Mouse (Mus musculus): ENCODE measurements around the gene Atp1a1. TPM values are rescaled to one million over a fixed set of nuclear protein-coding genes. Genes with fewer than 3 reads are reported as not detected.

The Atp1a1 gene
- total and polyA plus RNA-seq, 2 experiments, result 163 to 183 TPM

- Histone ChIP-seq H3K36me3 (ENCODE audit: control insufficient read depth, insufficient read depth, low read length) (no peaks in the 10 kb centered on the region), H3K27ac (replicated peaks; ENCODE audit: insufficient read depth, low read depth, low read length) (no peak overlapping the region), H3K27me3 (ENCODE audit: control insufficient read depth, insufficient read depth, low read length) (no peaks in the 10 kb centered on the region), H3K4me3 (ENCODE audit: insufficient read depth, low read depth, low read length) (no peak overlapping the region), H3K4me1 (ENCODE audit: control insufficient read depth, insufficient read depth, low read length) (no peaks in the 10 kb centered on the region), H3K79me2 (ENCODE audit: control insufficient read depth, insufficient read depth, low read length) (no peaks in the 10 kb centered on the region), H3K9ac (ENCODE audit: low read depth, low read length) (no peak overlapping the region)
- DNase-seq (ENCODE audit: extremely low read depth, low read depth, low spot score), result no peak
- no peak for TF ChIP-seq POLR2A (IDR thresholded peaks at IDR 0.05; ENCODE audit: extremely low read depth, insufficient read depth, low read length)
- no peak for TF ChIP-seq CTCF (IDR thresholded peaks at IDR 0.05; ENCODE audit: low read depth, low read length)
- WGBS, result 77% methylated on average over 13 of the region's 13 CpGs
Observed at GRCm38 (mm10) chr3:101648096-101648793, 43.8 kb upstream of the Atp1a1 start.

GRCm38 (mm10) chr3:101646806-101647205 is 42.3 kb upstream of the Atp1a1 start:
- Histone ChIP-seq H3K4me3 (ENCODE audit: insufficient read depth, low read depth, low read length) (no peak overlapping the region), H3K27ac (replicated peaks; ENCODE audit: insufficient read depth, low read depth, low read length) (no peak overlapping the region), H3K27me3 (ENCODE audit: control insufficient read depth, insufficient read depth, low read length) (no peaks in the 10 kb centered on the region), H3K79me2 (ENCODE audit: control insufficient read depth, insufficient read depth, low read length) (no peaks in the 10 kb centered on the region), H3K4me1 (ENCODE audit: control insufficient read depth, insufficient read depth, low read length) (no peaks in the 10 kb centered on the region), H3K36me3 (ENCODE audit: control insufficient read depth, insufficient read depth, low read length) (no peaks in the 10 kb centered on the region), H3K9ac (ENCODE audit: low read depth, low read length) (no peak overlapping the region)
- whole genome bisulfite sequencing, result 80% methylated on average over 5 of the region's 5 CpGs
- no peak for DNase-seq (ENCODE audit: extremely low read depth, low read depth, low spot score)
- TF ChIP-seq POLR2A (IDR thresholded peaks at IDR 0.05; ENCODE audit: extremely low read depth, insufficient read depth, low read length), result no peak
- no peak for TF ChIP-seq CTCF (IDR thresholded peaks at IDR 0.05; ENCODE audit: low read depth, low read length)

GRCm38 (mm10) chr3:101645569-101646106 is 41.2 kb upstream of the Atp1a1 start:
- no peaks in the 10 kb centered on the region for H3K27me3 ChIP-seq (ENCODE audit: control insufficient read depth, insufficient read depth, low read length)

GRCm38 (mm10) chr3:101644062-101644802 is 39.7 kb upstream of the Atp1a1 start:
- no peaks in the 10 kb centered on the region for H3K4me1 ChIP-seq (ENCODE audit: control insufficient read depth, insufficient read depth, low read length)
- no peaks in the 10 kb centered on the region for H3K36me3 ChIP-seq (ENCODE audit: control insufficient read depth, insufficient read depth, low read length)
- no peak for DNase-seq (ENCODE audit: extremely low read depth, low read depth, low spot score)
- no peak overlapping the region for H3K4me3 ChIP-seq (ENCODE audit: insufficient read depth, low read depth, low read length)
- TF ChIP-seq POLR2A (IDR thresholded peaks at IDR 0.05; ENCODE audit: extremely low read depth, insufficient read depth, low read length) (no peak), CTCF (IDR thresholded peaks at IDR 0.05; ENCODE audit: low read depth, low read length) (no peak)
- H3K79me2 ChIP-seq (ENCODE audit: control insufficient read depth, insufficient read depth, low read length), result no peaks in the 10 kb centered on the region
- H3K9ac ChIP-seq (ENCODE audit: low read depth, low read length), result no peak overlapping the region
- WGBS, result 77% methylated on average over 4 of the region's 4 CpGs
- H3K27ac ChIP-seq (replicated peaks; ENCODE audit: insufficient read depth, low read depth, low read length), result no peak overlapping the region
- no peaks in the 10 kb centered on the region for H3K27me3 ChIP-seq (ENCODE audit: control insufficient read depth, insufficient read depth, low read length)

More at GRCm38 (mm10) chr3:101645569-101646106, 41.2 kb upstream of the Atp1a1 start:
- Histone ChIP-seq H3K27ac (replicated peaks; ENCODE audit: insufficient read depth, low read depth, low read length) (no peak overlapping the region), H3K36me3 (ENCODE audit: control insufficient read depth, insufficient read depth, low read length) (no peaks in the 10 kb centered on the region), H3K4me1 (ENCODE audit: control insufficient read depth, insufficient read depth, low read length) (no peaks in the 10 kb centered on the region), H3K4me3 (ENCODE audit: insufficient read depth, low read depth, low read length) (no peak overlapping the region), H3K79me2 (ENCODE audit: control insufficient read depth, insufficient read depth, low read length) (no peaks in the 10 kb centered on the region), H3K9ac (ENCODE audit: low read depth, low read length) (no peak overlapping the region)
- DNase-seq (ENCODE audit: extremely low read depth, low read depth, low spot score), result no peak
- no peak for TF ChIP-seq POLR2A (IDR thresholded peaks at IDR 0.05; ENCODE audit: extremely low read depth, insufficient read depth, low read length)
- no peak for TF ChIP-seq CTCF (IDR thresholded peaks at IDR 0.05; ENCODE audit: low read depth, low read length)
- 94% methylated on average over 1 of the region's 1 CpGs for WGBS

GRCm38 (mm10) chr3:101643264-101643663 is 38.8 kb upstream of the Atp1a1 start:
- no peak overlapping the region for H3K9ac ChIP-seq (ENCODE audit: low read depth, low read length)
- no peak for DNase-seq (ENCODE audit: extremely low read depth, low read depth, low spot score)
- H3K79me2 ChIP-seq (ENCODE audit: control insufficient read depth, insufficient read depth, low read length), result no peaks in the 10 kb centered on the region
- H3K27ac ChIP-seq (replicated peaks; ENCODE audit: insufficient read depth, low read depth, low read length), result no peak overlapping the region
- no peaks in the 10 kb centered on the region for H3K27me3 ChIP-seq (ENCODE audit: control insufficient read depth, insufficient read depth, low read length)
- 90% methylated on average over 2 of the region's 2 CpGs for WGBS
- no peaks in the 10 kb centered on the region for H3K36me3 ChIP-seq (ENCODE audit: control insufficient read depth, insufficient read depth, low read length)
- no peak overlapping the region for H3K4me3 ChIP-seq (ENCODE audit: insufficient read depth, low read depth, low read length)
- no peaks in the 10 kb centered on the region for H3K4me1 ChIP-seq (ENCODE audit: control insufficient read depth, insufficient read depth, low read length)
- TF ChIP-seq CTCF (IDR thresholded peaks at IDR 0.05; ENCODE audit: low read depth, low read length), result no peak
- no peak for TF ChIP-seq POLR2A (IDR thresholded peaks at IDR 0.05; ENCODE audit: extremely low read depth, insufficient read depth, low read length)

All from liver, adult 2 months (tissue).